Mouse (Mus musculus) forebrain, embryonic 16.5 days (tissue): ENCODE measurements around the gene Gm17720. TPM values are rescaled to one million over a fixed set of nuclear protein-coding genes. Genes with fewer than 3 reads are reported as not detected.

Experiments used
- polyA plus RNA-seq: library from polyadenylated mRNA; unstranded; fragments of >200 nt; fragmentation: Nextera tagmentation; extraction: Ambion mirVana; gene quantifications from 2 replicates; pipeline ENCODE4 v1.2.1, GENCODE M21; 2015

Gene Gm17720
- polyA plus RNA-seq, 1 experiment from 2014 or later = not detected

Other genes starting within 250 kb of the Gm17720 start
- 3.8 and 4.0 TPM in 2 replicates for gene Phlpp2, start 234.2 kb downstream of the Gm17720 start, polyA plus RNA-seq
- gene Marveld3, start 140.6 kb downstream of the Gm17720 start, polyA plus RNA-seq = 1.1 and 2.4 TPM in 2 replicates
- gene Tat, start 112.3 kb downstream of the Gm17720 start, polyA plus RNA-seq = 0.14 TPM in 1 of 2 replicates, not detected in the other
- gene Chst4, start 63.0 kb downstream of the Gm17720 start, polyA plus RNA-seq = not detected in 2 replicates
- gene Zfp612, start 23.0 kb downstream of the Gm17720 start, polyA plus RNA-seq = 19.4 and 24.3 TPM in 2 replicates
- gene Gm21964, start 1.5 kb downstream of the Gm17720 start, polyA plus RNA-seq = not detected in 2 replicates
- gene Calb2, start 65.5 kb upstream of the Gm17720 start, polyA plus RNA-seq = 58.7 and 93.1 TPM in 2 replicates
- gene Cmtr2, start 112.9 kb upstream of the Gm17720 start, polyA plus RNA-seq = 14.6 and 14.7 TPM in 2 replicates
- 0.32 and 0.52 TPM in 2 replicates for gene Hydin, start 164.2 kb upstream of the Gm17720 start, polyA plus RNA-seq